Mouse (Mus musculus): Measurements from ENCODE around the gene Th.

DNA sequence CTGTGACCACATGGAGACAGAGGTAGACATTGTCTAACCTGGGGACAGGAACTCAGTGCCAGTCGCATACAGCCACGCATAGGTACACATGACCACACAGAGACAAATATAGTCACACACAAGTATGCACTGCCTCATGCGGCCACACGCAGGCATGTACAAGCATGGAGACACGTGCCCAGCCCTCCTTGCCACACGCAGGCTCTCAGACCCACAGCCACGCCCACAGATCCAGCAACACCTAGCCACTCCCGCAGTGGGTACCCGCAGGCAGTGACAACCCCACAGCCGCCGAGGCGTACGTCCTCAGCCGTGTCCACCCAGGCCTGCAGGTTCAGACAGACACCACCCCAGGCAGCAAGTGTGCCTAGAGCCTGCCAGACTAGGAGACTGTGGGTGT, 4.8 kb upstream of the Th start:
- TF ChIP-seq CTCF (IDR thresholded peaks at IDR 0.05; ENCODE audit: low read depth, low read length), result no peak
- TF ChIP-seq POLR2AphosphoS5 (IDR thresholded peaks at IDR 0.05; ENCODE audit: insufficient replicate concordance, low read depth, low read length), result no peak
- no peak for TF ChIP-seq GATA1 (IDR thresholded peaks at IDR 0.05; ENCODE audit: borderline replicate concordance, low read length)

Data from G1E (cell line).